Mouse (Mus musculus) induced T-regulatory cell, adult 2 months (primary cell): ENCODE results near the gene Scaf11.
"Not testable (repeated sequence)": the region's sequence is repeated elsewhere in the genome, so short reads cannot be mapped to it uniquely, and the experiment has no call there.

Experiments
- DNase-seq: peaks from one replicate; pipeline ENCODE4 v3.0.0-alpha.2; 2012; ENCODE audit warnings: low read depth

Gene Scaf11

GRCm38 (mm10) chr15:96465076-96465475 lies 4.4 kb upstream of the Scaf11 start:
- DNase-seq: no peak

GRCm38 (mm10) chr15:96463821-96464220 lies 3.2 kb upstream of the Scaf11 start:
- no peak for DNase-seq

GRCm38 (mm10) chr15:96462611-96463010 lies 2.0 kb upstream of the Scaf11 start:
- no peak for DNase-seq

DNA sequence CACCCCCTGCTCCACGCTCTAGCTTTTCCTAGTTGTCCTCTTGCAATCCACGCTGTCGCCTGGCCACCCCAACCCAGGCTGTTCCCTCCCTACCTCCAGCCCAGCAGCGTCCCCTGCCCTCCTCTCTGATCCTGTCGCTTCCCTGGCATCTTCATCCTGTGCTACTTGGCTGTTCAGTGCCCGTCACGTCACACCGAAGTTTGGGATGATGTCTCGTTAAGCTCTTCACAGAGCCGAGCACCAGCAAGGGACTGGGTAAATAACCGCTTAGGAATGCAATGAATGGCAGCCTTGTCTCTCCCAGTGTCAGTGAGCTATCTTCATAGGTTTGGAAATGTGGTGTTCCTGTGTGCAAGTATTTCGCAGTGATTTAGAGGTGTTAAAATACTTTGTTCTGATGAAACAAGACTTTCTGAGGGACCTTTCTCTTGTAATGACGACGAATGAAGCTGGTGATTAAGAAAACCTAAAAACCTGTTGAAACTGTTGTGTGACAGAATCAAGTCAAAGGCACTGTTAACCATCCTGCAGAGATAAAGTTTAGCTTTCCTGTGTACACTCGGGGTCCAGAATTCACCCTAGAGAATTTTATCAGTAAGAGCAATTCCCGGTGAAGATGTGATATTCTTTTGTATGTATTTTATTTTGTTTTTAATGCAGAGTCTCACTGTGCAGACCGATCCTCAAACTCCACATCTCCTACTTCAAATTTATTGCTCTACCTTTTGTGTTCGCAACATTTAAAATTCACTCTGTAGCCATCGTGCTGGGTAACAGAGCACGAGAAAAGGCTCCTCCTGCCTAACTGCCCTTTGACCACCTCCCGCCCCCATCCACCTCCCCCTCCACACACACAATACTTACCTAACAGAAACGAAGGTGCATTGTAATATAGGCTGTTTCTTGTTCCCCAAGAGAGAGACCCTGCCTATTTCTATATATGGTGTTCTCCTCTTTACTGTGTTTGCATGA lies 1.2 kb upstream of the Scaf11 start:
- DNase-seq: no peak

DNA sequence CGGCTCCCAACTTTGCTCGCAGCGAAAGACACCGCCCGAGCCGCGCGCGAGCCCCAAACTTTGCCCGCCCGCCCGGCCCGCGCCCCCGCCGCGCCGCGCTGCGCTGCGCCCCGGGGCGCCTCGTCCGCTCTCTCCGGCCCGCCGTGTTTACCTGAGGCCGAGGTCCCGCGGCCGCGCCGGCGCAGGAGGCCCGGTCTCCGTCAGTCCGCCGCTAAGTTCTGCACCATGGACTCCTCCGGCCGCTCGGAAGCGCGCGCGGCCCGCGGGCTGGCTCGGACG lies 253 bp downstream of the Scaf11 start:
- no peak for DNase-seq

DNA sequence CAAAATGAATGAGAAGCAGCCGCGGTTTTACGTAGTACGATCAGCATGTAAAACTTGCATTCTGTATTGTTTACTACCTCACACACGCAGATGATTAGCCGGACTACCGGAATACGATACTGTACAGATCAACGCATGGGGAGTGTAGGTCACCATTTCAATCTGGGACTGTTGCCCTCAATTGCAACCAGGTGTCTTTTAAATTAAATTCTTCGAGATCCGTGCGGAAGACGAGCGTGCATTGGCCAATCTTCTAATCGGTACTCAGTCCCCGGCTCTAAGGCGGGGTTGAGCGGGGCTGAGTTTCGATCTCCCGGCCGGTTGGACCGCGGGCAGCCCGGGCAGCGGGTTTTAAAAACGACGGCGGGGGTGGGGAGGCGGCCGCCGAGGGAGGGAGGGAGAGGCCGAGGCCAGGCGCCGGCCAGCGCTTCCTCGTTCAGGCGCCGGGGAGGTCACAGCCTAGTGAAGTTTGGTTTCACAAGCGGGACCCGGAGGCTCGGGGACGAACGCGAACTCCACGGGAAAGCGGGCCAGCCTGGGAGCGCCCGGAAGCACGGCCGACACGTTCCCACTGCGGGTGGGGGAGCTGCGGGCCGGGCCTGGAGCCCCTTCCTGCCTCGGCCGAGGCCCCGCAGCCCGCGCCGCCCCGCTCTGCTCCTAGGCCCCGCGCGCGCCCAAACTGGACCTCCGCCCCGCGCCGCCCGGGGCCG lies 747 bp downstream of the Scaf11 start:
- DNase-seq: peak; percentile 70

DNA sequence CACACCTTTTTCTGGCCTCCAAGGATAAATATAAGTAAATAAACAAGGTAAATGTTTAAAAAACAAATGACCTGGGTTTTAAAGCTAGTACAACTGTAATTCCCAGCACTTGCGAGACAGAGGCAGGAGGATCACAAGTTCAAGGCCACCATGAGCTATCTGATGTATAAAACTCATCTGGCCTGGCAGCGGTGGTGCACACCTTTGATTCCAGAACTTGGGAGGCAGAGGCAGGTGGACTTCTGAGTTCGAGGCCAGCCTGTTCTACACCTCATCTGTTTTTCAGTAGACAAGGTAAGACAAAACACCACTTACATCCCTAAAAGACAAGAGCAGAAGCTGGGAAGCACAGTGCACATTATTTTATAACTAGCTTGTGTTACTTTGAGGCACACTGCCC lies 2.4 kb downstream of the Scaf11 start:
- DNase-seq: no peak

DNA sequence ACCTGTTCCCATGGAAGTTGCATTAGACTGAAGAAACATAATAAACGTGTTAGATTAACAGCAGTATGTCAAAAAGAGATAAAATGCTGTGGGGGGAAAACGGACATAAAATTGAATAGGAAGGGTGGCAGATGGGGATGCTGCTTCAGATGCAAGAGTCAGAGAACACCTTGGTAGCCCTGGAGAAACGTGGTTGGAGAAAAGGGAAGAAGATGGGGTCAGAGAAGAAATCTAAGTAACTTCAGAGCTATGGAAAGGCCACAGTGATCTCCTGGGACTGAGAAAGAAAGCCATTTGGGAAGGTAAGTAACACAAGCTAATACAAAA lies 3.3 kb downstream of the Scaf11 start:
- no peak for DNase-seq

GRCm38 (mm10) chr15:96456651-96457337 lies 3.8 kb downstream of the Scaf11 start:
- DNase-seq: no peak

DNA sequence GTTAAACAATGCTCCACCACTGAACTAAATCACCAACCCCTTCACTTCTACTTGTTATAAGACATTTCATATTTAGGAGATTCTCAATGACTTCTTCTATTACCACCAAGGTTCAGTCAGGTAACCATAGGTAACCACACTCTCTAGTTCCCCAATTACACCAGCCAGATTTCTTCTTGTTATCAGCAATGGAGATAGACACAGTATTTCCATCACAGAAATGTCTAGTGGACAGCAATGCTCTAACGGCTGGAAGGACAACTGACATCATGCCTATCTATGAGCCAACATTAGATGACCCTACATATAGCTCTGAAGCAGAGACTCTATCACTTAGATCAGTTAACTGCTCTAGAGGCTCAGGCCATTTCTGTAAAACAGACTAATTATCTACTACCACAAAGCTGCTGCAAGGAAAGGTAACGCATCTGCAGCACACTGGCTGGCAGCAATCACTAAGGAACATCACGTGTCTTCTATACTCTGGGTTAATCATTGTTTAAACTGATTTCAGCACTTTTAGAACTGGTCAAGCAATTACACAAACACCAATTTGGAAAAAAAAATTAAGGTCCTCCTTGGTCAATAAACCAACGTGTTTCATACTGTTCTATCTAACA lies 4.9 kb downstream of the Scaf11 start:
- no peak for DNase-seq

GRCm38 (mm10) chr15:96453346-96453745 lies 7.3 kb downstream of the Scaf11 start:
- DNase-seq: no peak

DNA sequence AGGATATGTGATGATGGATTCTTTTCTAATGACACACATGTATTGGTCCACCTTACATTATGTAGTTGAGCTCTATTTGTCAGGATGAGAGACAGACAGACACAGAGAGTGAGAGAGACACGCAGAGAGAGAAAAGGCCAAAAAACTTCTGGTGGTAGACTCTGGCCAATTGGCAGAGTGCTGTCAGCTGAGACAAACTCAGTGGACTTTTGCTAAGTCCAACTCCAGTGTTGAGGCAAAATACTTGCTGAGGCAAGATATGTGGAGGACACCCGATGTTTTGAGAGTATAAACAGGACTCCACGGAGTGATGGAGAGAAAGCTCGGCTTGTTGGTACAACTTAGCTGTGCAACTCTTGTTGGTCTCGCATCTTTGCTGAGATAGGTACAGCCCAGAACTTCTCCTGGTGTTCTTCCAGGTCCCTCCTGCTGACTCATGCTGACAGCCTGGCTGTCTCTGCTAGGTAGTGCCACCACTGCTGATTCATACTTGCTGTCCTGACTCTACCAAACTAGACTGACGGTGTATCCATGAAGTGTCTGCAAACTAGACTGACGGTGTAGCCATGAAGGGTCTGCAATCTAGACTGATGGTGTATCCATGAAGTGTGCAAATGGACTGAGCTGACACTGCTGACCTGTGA lies 11.9 kb downstream of the Scaf11 start:
- no peak for DNase-seq

- DNase-seq: no peak
These were observed 13.9 kb downstream of the Scaf11 start for GRCm38 (mm10) chr15:96446785-96447184.

- DNase-seq: not testable (repeated sequence)
These were observed 19.2 kb downstream of the Scaf11 start for GRCm38 (mm10) chr15:96441480-96441879.

DNA sequence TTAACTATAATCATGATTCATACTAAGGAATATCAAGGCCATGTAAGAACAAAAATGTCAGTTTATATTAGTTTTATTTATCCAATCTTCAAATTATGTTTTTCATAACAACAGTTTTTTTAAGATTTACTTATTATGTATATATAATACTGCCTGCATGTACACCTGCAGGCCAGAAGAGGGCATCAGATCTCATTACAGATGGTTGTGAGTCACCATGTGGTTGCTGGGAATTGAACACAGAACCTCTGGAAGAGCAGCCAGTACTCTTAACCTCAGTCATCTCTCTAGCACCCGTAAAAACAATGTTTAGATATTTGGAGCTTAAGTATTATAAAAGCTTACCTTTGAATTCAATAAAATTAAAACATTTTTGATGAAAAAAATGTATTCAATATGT lies 26.4 kb downstream of the Scaf11 start:
- no peak for DNase-seq

DNA sequence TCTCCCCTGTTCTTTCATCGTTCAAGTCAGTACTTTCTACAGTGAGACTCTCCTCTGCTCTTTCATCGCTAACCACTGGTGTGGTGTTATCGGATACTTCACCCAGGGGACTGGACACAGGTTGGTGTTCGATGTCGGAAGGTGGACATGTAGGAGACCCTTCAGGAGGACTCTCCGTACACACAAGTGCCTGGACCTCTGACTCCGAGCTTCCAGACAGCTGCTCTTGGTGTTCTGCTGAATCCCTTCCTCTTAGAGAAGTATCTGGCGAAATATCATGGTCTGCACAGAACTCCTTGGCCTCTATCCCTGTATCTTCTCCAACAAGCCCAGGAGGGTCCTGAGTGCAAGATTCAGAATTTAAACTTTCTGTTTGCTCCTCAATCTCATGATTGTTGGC lies 40.7 kb downstream of the Scaf11 start:
- no peak for DNase-seq

DNA sequence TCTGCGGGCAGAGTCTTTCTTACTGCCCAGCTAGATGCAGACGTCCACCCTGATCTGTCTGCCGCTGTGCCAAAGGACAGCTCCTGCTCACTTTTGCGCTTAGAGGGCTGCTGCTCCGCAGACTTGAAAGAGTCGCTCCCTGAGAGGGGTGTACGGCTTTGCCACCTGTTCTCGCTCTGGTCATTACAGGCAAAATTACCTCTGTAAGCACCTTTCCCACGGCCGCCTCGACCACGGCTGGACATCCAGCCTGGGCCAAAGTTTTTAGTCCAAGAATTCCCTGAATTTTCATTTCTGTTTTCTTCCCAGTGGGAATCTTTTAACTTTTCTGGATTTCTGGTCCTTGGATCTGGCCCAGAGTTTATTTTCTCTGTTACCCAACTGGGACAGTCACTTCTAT lies 42.5 kb downstream of the Scaf11 start:
- no peak for DNase-seq

GRCm38 (mm10) chr15:96408717-96409121 lies 51.9 kb downstream of the Scaf11 start:
- no peak for DNase-seq

- DNase-seq: no peak
These were observed 53.5 kb downstream of the Scaf11 start for GRCm38 (mm10) chr15:96407151-96407550.

GRCm38 (mm10) chr15:96406253-96406652 lies 54.4 kb downstream of the Scaf11 start:
- DNase-seq: no peak

GRCm38 (mm10) chr15:96405548-96405947 lies 55.1 kb downstream of the Scaf11 start:
- no peak for DNase-seq

- no peak for DNase-seq
These were observed 62.3 kb downstream of the Scaf11 start for GRCm38 (mm10) chr15:96398333-96398732.
